Comparison of ENCODE assay signal across 12 mouse cellular contexts in genomic region chr4:57866088-57866487, GRCm38 (mm10). TPM values are rescaled to one million over a fixed set of nuclear protein-coding genes. Genes with fewer than 3 reads are reported as not detected.
A peak's percentile ranks its signal among the peaks of the same experiment; 100 is the strongest.
DNase-seq lines count a peak whose midpoint lies in the region; ATAC-seq and TF ChIP-seq lines count a peak whose summit lies in the region.
"Had no signal": no experiment of that assay in that cellular context is flagged by ENCODE, and none has a peak within 500 bp of the region (broad histone marks: within the 10 kb centered on the region; RNA-seq: fewer than 3 reads in every experiment).

No protein-coding gene starts in this region.

- H3K4me2 ChIP-seq in kidney, postnatal 0 days (ENCODE audit: low read length), result no peak overlapping the region
- H3K4me2 ChIP-seq in forebrain, embryonic 11.5 days (ENCODE audit: low read depth, low read length, severe bottlenecking), result no peak overlapping the region
- H3K4me2 ChIP-seq: stomach, embryonic 15.5 days had no signal

- peak overlapping the region; percentile 38; the same call in 1 of the 2 replicates for H3K27ac ChIP-seq in ES-Bruce4 (ENCODE audit: insufficient read depth, low read length)
- 0 out of 2 replicates have a peak overlapping the region, but pooled peaks have one; percentile 19 for H3K27ac ChIP-seq in kidney, postnatal 0 days
- no peak overlapping the region for H3K27ac ChIP-seq in forebrain, embryonic 11.5 days (ENCODE audit: low read depth, low read length)
- H3K27ac ChIP-seq: stomach, embryonic 15.5 days had no signal

- 15% methylated on average over 2 of the region's 2 CpGs for WGBS in kidney, postnatal 0 days
- WGBS in forebrain, embryonic 11.5 days, result 11% methylated on average over 2 of the region's 2 CpGs

- intact Hi-C loops in gastrocnemius, postnatal 36 days (cut with DNase I), result no loop called here

- H3K27me3 ChIP-seq in ES-Bruce4 (ENCODE audit: control insufficient read depth, insufficient read depth, low read length, poor library complexity, severe bottlenecking), result no peaks in the 10 kb centered on the region
- no peaks in the 10 kb centered on the region for H3K27me3 ChIP-seq in kidney, postnatal 0 days (ENCODE audit: insufficient read depth, low read length)
- no peaks in the 10 kb centered on the region for H3K27me3 ChIP-seq in forebrain, embryonic 11.5 days (ENCODE audit: control insufficient read depth, insufficient read depth, low read length)
- H3K27me3 ChIP-seq: stomach, embryonic 15.5 days had no signal

- TF ChIP-seq EP300 in ES-Bruce4 (IDR thresholded peaks at IDR 0.05; ENCODE audit: insufficient read depth, low read depth, low read length), result no peak

- no peak for TF ChIP-seq CTCF in ES-Bruce4 (IDR thresholded peaks at IDR 0.05; ENCODE audit: low read depth, low read length)
- TF ChIP-seq CTCF in kidney, postnatal 0 days (IDR thresholded peaks at IDR 0.05; ENCODE audit: low read depth), result no peak

- TF ChIP-seq POLR2A in ES-Bruce4 (IDR thresholded peaks at IDR 0.05; ENCODE audit: insufficient read depth, low read length), result no peak

- no peaks in the 10 kb centered on the region for H3K36me3 ChIP-seq in ES-Bruce4 (ENCODE audit: control insufficient read depth, insufficient read depth, low read length, poor library complexity, severe bottlenecking)
- H3K36me3 ChIP-seq in kidney, postnatal 0 days (ENCODE audit: insufficient read depth, low read length), result no peaks in the 10 kb centered on the region
- no peaks in the 10 kb centered on the region for H3K36me3 ChIP-seq in forebrain, embryonic 11.5 days (ENCODE audit: control insufficient read depth, insufficient read depth, low read length)
- H3K36me3 ChIP-seq: stomach, embryonic 15.5 days had no signal

- no peak for ATAC-seq in kidney, postnatal 0 days (replicated peaks; ENCODE audit: low FRiP score, low read depth)
- no peak for ATAC-seq in forebrain, embryonic 11.5 days (replicated peaks; ENCODE audit: low FRiP score)

- no peaks in the 10 kb centered on the region for H3K9me3 ChIP-seq in ES-Bruce4 (replicated peaks; ENCODE audit: control insufficient read depth, insufficient read depth, low read length, poor library complexity, severe bottlenecking)
- no peaks in the 10 kb centered on the region for H3K9me3 ChIP-seq in kidney, postnatal 0 days (replicated peaks; ENCODE audit: low read length)
- H3K9me3 ChIP-seq in forebrain, embryonic 11.5 days (ENCODE audit: control insufficient read depth, low read length), result no peaks in the 10 kb centered on the region
- H3K9me3 ChIP-seq: stomach, embryonic 15.5 days had no signal

- H3K9ac ChIP-seq in ES-Bruce4 (ENCODE audit: low read depth, poor library complexity, severe bottlenecking), result no peak overlapping the region
- H3K9ac ChIP-seq in kidney, postnatal 0 days (ENCODE audit: low read depth, low read length), result no peak overlapping the region
- no peak overlapping the region for H3K9ac ChIP-seq in forebrain, embryonic 11.5 days (ENCODE audit: low read length)
- H3K9ac ChIP-seq: stomach, embryonic 15.5 days had no signal

- DNase-seq in gastrocnemius, adult 18-20 months (ENCODE audit: low spot score), result peak; percentile 59
- no peak for DNase-seq in gastrocnemius, postnatal 36 days
- DNase-seq in forelimb bud, embryonic 11.5 days (ENCODE audit: low read depth, low spot score), result peak; percentile 40
- peak; percentile 67 for DNase-seq in kidney, postnatal 0 days (ENCODE audit: low spot score)
- no peak for DNase-seq in urinary bladder, adult 18-20 months (ENCODE audit: low spot score in 2 of 2)
- no peak for DNase-seq in urinary bladder, postnatal 36 days (ENCODE audit: low spot score in 2 of 2)
- no peak for DNase-seq in forebrain, embryonic 11.5 days (ENCODE audit: low spot score)
- DNase-seq: cerebellum, postnatal 36 days; layer of hippocampus, postnatal 36 days had no signal

- H3K4me1 ChIP-seq in ES-Bruce4 (ENCODE audit: control insufficient read depth, insufficient read depth, low read length), result peaks cover 8% of the 10 kb centered on the region
- H3K4me1 ChIP-seq in kidney, postnatal 0 days (replicated peaks; ENCODE audit: insufficient read depth, low read length), result peaks cover 25% of the 10 kb centered on the region; the same call in 1 of the 2 replicates
- H3K4me1 ChIP-seq in forebrain, embryonic 11.5 days (replicated peaks; ENCODE audit: control insufficient read depth, insufficient read depth, low read length), result no peaks in the 10 kb centered on the region
- H3K4me1 ChIP-seq: stomach, embryonic 15.5 days had no signal

- no peak overlapping the region for H3K4me3 ChIP-seq in ES-Bruce4 (ENCODE audit: low read depth, low read length)
- H3K4me3 ChIP-seq in kidney, postnatal 0 days (replicated peaks; ENCODE audit: low read depth, low read length), result no peak overlapping the region
- H3K4me3 ChIP-seq in forebrain, embryonic 11.5 days (ENCODE audit: low read depth, low read length), result no peak overlapping the region
- H3K4me3 ChIP-seq: myocyte; stomach, embryonic 15.5 days had no signal

RNA-seq across cellular contexts. Expression of gene D630039A03Rik, which starts 50.0 kb away (rescaled TPM):
- total RNA-seq in gastrocnemius, adult 18-20 months (2021), result not detected
- not detected for total RNA-seq in gastrocnemius, postnatal 36 days (2021)
- 2.0 and 2.5 TPM in 2 replicates for polyA plus RNA-seq in ES-Bruce4 (2011; ENCODE audit: insufficient read depth, insufficient read length, low read depth, missing spikeins)
- 2.3 and 2.7 TPM in 2 replicates for polyA plus RNA-seq in kidney, postnatal 0 days (2015; fragmentation: Nextera tagmentation; extraction: Ambion mirVana)
- not detected in 2 replicates for polyA plus RNA-seq in forebrain, embryonic 11.5 days (2014; fragmentation: Nextera tagmentation; extraction: Ambion mirVana)

Comparison
In these comparisons a context has a peak if more than half of its experiments do, and no peak if none do; other contexts are left out.
1. DNase-seq: peak in gastrocnemius, adult 18-20 months (single experiment), forelimb bud, embryonic 11.5 days (single experiment) and kidney, postnatal 0 days (single experiment); none in gastrocnemius, postnatal 36 days (0 of 2), urinary bladder, adult 18-20 months (0 of 2), urinary bladder, postnatal 36 days (0 of 2) and forebrain, embryonic 11.5 days (single experiment).